Mouse (Mus musculus): ENCODE measurements around the gene Mknk2. TPM values are rescaled to one million over a fixed set of nuclear protein-coding genes. Genes with fewer than 3 reads are reported as not detected.

The Mknk2 gene
- polyA plus RNA-seq, 1 experiment = 146 TPM

DNA sequence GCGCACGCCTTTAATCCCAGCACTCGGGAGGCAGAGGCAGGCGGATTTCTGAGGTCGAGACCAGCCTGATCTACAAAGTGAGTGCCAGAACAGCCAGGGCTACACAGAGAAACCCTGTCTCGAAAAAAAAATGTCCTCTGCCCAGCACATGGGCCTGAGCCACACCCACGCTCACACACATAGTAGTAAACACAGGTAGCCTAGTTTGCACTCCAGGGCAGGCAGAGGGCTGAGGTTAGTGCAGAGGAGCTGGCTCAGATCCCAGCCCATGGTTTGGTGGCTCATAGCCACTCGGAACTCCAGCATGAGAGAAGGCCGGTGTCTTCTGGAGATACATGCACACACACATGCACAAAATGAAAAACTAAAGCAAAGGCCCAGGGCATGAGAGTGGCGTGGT lies 31.0 kb downstream of the Mknk2 start:
- H3K4me1 ChIP-seq (ENCODE audit: control insufficient read depth, insufficient read depth, insufficient read length, low read length) = no peaks in the 10 kb centered on the region
- peaks cover 43% of the 10 kb centered on the region for H3K36me3 ChIP-seq (ENCODE audit: control insufficient read depth, insufficient read depth, low read length)
- no peak for TF ChIP-seq CTCF (IDR thresholded peaks at IDR 0.05; ENCODE audit: extremely low read depth, insufficient read length, insufficient replicate concordance, low read depth, low read length)
- no peak for TF ChIP-seq POLR2A (IDR thresholded peaks at IDR 0.05; ENCODE audit: low read depth, low read length)
- no peak overlapping the region for H3K27ac ChIP-seq (ENCODE audit: insufficient read depth, low read depth, low read length)
- H3K4me3 ChIP-seq (ENCODE audit: low read depth, low read length) = no peak overlapping the region
- WGBS = 81% methylated on average over 10 of the region's 10 CpGs
- no peaks in the 10 kb centered on the region for H3K27me3 ChIP-seq (ENCODE audit: control insufficient read depth, insufficient read depth, low read length)

GRCm38 (mm10) chr10:80635345-80635744 lies 42.6 kb downstream of the Mknk2 start:
- Histone ChIP-seq H3K27ac (ENCODE audit: insufficient read depth, low read depth, low read length) (peak overlapping the region; percentile 81), H3K27me3 (ENCODE audit: control insufficient read depth, insufficient read depth, low read length) (no peaks in the 10 kb centered on the region), H3K4me3 (ENCODE audit: low read depth, low read length) (no peak overlapping the region), H3K36me3 (ENCODE audit: control insufficient read depth, insufficient read depth, low read length) (peaks cover 50% of the 10 kb centered on the region), H3K4me1 (ENCODE audit: control insufficient read depth, insufficient read depth, insufficient read length, low read length) (peaks cover 16% of the 10 kb centered on the region)
- no peak for TF ChIP-seq POLR2A (IDR thresholded peaks at IDR 0.05; ENCODE audit: low read depth, low read length)
- no peak for TF ChIP-seq CTCF (IDR thresholded peaks at IDR 0.05; ENCODE audit: extremely low read depth, insufficient read length, insufficient replicate concordance, low read depth, low read length)
- 40% methylated on average over 6 of the region's 6 CpGs for WGBS

- Histone ChIP-seq H3K4me1 (ENCODE audit: control insufficient read depth, insufficient read depth, insufficient read length, low read length) (peaks cover 23% of the 10 kb centered on the region), H3K27me3 (ENCODE audit: control insufficient read depth, insufficient read depth, low read length) (no peaks in the 10 kb centered on the region), H3K4me3 (ENCODE audit: low read depth, low read length) (no peak overlapping the region), H3K27ac (ENCODE audit: insufficient read depth, low read depth, low read length) (no peak overlapping the region), H3K36me3 (ENCODE audit: control insufficient read depth, insufficient read depth, low read length) (no peaks in the 10 kb centered on the region; the same call in 1 of the 2 replicates)
- 80% methylated on average over 9 of the region's 9 CpGs for WGBS
- no peak for TF ChIP-seq CTCF (IDR thresholded peaks at IDR 0.05; ENCODE audit: extremely low read depth, insufficient read length, insufficient replicate concordance, low read depth, low read length)
- TF ChIP-seq POLR2A (IDR thresholded peaks at IDR 0.05; ENCODE audit: low read depth, low read length) = no peak
Observed at GRCm38 (mm10) chr10:80628925-80629324, 49.0 kb downstream of the Mknk2 start.

DNA sequence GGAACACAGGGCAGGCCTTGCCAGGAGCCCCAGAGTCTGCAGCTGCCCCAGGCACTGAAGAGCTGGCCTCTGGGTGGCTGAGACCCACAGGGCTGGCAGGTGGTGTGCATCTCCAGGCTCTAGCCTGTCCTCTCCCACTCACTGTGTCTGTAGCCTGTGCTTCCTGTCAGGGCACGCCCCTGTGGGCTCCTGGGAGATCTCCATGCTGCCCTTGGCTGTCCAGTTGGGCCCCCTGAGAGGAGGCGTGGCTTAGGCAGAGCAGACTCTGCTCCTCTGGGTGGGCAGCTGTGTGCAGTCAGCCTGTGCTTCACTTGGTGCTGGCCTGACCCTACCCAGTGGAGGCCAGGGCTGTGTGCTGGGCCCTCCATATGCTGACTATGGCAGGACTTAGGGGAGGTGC lies 50.2 kb downstream of the Mknk2 start:
- Histone ChIP-seq H3K27ac (ENCODE audit: insufficient read depth, low read depth, low read length) (no peak overlapping the region), H3K36me3 (ENCODE audit: control insufficient read depth, insufficient read depth, low read length) (no peaks in the 10 kb centered on the region), H3K27me3 (ENCODE audit: control insufficient read depth, insufficient read depth, low read length) (no peaks in the 10 kb centered on the region), H3K4me3 (ENCODE audit: low read depth, low read length) (no peak overlapping the region), H3K4me1 (ENCODE audit: control insufficient read depth, insufficient read depth, insufficient read length, low read length) (peaks cover 25% of the 10 kb centered on the region)
- TF ChIP-seq CTCF (IDR thresholded peaks at IDR 0.05; ENCODE audit: extremely low read depth, insufficient read length, insufficient replicate concordance, low read depth, low read length) (no peak), POLR2A (IDR thresholded peaks at IDR 0.05; ENCODE audit: low read depth, low read length) (no peak)
- 29% methylated on average over 2 of the region's 2 CpGs for WGBS

- Histone ChIP-seq H3K4me3 (ENCODE audit: low read depth, low read length) (no peak overlapping the region), H3K27ac (ENCODE audit: insufficient read depth, low read depth, low read length) (peak overlapping the region; percentile 78), H3K36me3 (ENCODE audit: control insufficient read depth, insufficient read depth, low read length) (no peaks in the 10 kb centered on the region), H3K4me1 (ENCODE audit: control insufficient read depth, insufficient read depth, insufficient read length, low read length) (peaks cover 28% of the 10 kb centered on the region), H3K27me3 (ENCODE audit: control insufficient read depth, insufficient read depth, low read length) (no peaks in the 10 kb centered on the region)
- TF ChIP-seq CTCF (IDR thresholded peaks at IDR 0.05; ENCODE audit: extremely low read depth, insufficient read length, insufficient replicate concordance, low read depth, low read length) = no peak
- TF ChIP-seq POLR2A (IDR thresholded peaks at IDR 0.05; ENCODE audit: low read depth, low read length) = no peak
- WGBS = 53% methylated on average over 4 of the region's 4 CpGs
Observed at GRCm38 (mm10) chr10:80625764-80626163, 52.1 kb downstream of the Mknk2 start.

GRCm38 (mm10) chr10:80623457-80624191 lies 54.3 kb downstream of the Mknk2 start:
- peak overlapping the region; percentile 69 for H3K4me3 ChIP-seq (ENCODE audit: low read depth, low read length)
- WGBS = 11% methylated on average over 15 of the region's 15 CpGs
- H3K4me1 ChIP-seq (ENCODE audit: control insufficient read depth, insufficient read depth, insufficient read length, low read length) = peaks cover 28% of the 10 kb centered on the region
- H3K27me3 ChIP-seq (ENCODE audit: control insufficient read depth, insufficient read depth, low read length) = no peaks in the 10 kb centered on the region
- H3K27ac ChIP-seq (ENCODE audit: insufficient read depth, low read depth, low read length) = peak overlapping the region; percentile 89
- no peaks in the 10 kb centered on the region for H3K36me3 ChIP-seq (ENCODE audit: control insufficient read depth, insufficient read depth, low read length)
- TF ChIP-seq POLR2A (IDR thresholded peaks at IDR 0.05; ENCODE audit: low read depth, low read length) (0 out of 2 replicates have a peak, but pooled peaks have one; percentile 15), CTCF (IDR thresholded peaks at IDR 0.05; ENCODE audit: extremely low read depth, insufficient read length, insufficient replicate concordance, low read depth, low read length) (peak; percentile 9; the same call in 1 of the 2 replicates)

DNA sequence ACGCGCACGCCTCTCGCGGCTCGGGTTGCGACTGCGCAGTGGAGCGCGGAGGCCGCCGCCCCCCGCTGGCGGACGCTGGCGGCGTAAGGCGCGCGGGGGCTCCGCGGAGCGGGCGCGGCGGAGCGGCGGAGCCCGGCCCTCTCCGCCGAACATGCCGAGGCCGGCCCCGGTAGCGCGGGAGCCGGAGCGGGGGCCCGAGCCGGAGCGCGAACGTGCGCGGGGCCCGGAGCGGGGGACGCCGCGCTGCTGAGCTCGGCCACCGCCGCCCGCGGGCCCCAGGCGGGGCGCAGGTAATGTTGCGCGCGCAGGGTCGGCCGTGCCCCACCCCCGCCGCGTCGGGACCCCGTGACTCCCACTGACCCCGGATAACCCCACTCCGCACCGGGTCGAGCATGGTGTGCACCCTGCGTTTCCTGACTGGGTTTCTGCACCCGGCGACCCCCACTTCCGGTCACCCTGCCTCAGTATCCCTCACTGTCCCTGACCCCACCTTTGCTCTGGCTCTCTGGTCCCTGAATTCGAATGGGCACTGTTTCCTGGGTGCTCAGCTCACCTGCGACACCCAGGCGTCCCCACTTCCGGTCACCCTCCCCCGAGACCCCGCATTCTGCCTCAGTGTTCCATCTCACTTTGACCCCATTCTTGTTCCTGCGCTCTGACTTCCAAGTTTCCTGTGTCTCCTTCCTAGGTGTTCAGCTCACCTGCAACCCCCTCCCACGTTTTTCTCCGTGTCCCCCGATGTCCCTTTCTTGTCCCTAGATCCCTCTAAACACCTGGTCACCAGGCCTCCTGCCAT lies 55.1 kb downstream of the Mknk2 start, which contains the start of gene Csnk1g2:
Gene Csnk1g2 (plus strand): TSS at position 178 of the 796 bp plus-strand sequence.
- WGBS = under 1% methylated on average over 81 of the region's 85 CpGs

More for the DNA sequence above, 55.1 kb downstream of the Mknk2 start, which contains the start of gene Csnk1g2:
- no peak; the same call in none of the 2 replicates for TF ChIP-seq POLR2A (IDR thresholded peaks at IDR 0.05; ENCODE audit: low read depth, low read length)
- 0 out of 2 replicates have a peak, but pooled peaks have one; percentile 0 for TF ChIP-seq CTCF (IDR thresholded peaks at IDR 0.05; ENCODE audit: extremely low read depth, insufficient read length, insufficient replicate concordance, low read depth, low read length)
- Histone ChIP-seq H3K36me3 (ENCODE audit: control insufficient read depth, insufficient read depth, low read length) (no peaks in the 10 kb centered on the region), H3K4me1 (ENCODE audit: control insufficient read depth, insufficient read depth, insufficient read length, low read length) (peaks cover 33% of the 10 kb centered on the region), H3K27ac (ENCODE audit: insufficient read depth, low read depth, low read length) (peak within 1 kb of the TSS; percentile 94), H3K4me3 (ENCODE audit: low read depth, low read length) (peak within 1 kb of the TSS; percentile 71), H3K27me3 (ENCODE audit: control insufficient read depth, insufficient read depth, low read length) (no peaks in the 10 kb centered on the region)

Measured in small intestine, adult 2 months (tissue).